Mouse (Mus musculus) bone marrow, adult 2 months (tissue): ENCODE measurements around the gene Slc4a11. TPM values are rescaled to one million over a fixed set of nuclear protein-coding genes. Genes with fewer than 3 reads are reported as not detected.
A peak's percentile ranks its signal among the peaks of the same experiment; 100 is the strongest.
"Not testable (repeated sequence)": the region's sequence is repeated elsewhere in the genome, so short reads cannot be mapped to it uniquely, and the experiment has no call there.

Experiments
- H3K27ac ChIP-seq: fragments of 200-500 bp; 2 replicates; pipeline ENCODE4 v1.5.1; 2012; ENCODE audit warnings: low read depth, mild to moderate bottlenecking, control low read depth, inconsistent platforms, low read length; ENCODE audit not compliant: control insufficient read depth, poor library complexity, insufficient read depth
- H3K4me1 ChIP-seq: fragments of 200-500 bp; 2 replicates; pipeline ENCODE4 v1.6.1; 2011; ENCODE audit warnings: low read length; ENCODE audit not compliant: control insufficient read depth, insufficient read depth
- H3K4me3 ChIP-seq: fragments of 200-500 bp; replicated peaks from 2 replicates; pipeline ENCODE3; 2011; ENCODE audit warnings: mild to moderate bottlenecking, low read depth, low read length, control low read depth; ENCODE audit not compliant: control insufficient read depth
- CTCF ChIP-seq: fragments of 200-500 bp; IDR thresholded peaks from 2 replicates; pipeline ENCODE4 v1.5.1; 2011; ENCODE audit warnings: low read length, control low read depth; ENCODE audit not compliant: control insufficient read depth, insufficient read depth
- POLR2A ChIP-seq: fragments of 200-500 bp; IDR thresholded peaks from 2 replicates; pipeline ENCODE4 v1.6.1; 2011; ENCODE audit warnings: low read depth, mild to moderate bottlenecking, control low read depth, low read length, borderline replicate concordance; ENCODE audit not compliant: control insufficient read depth
- WGBS: fragments of 180-500 bp; shearing (Covaris S2); methylation state at CpG from one replicate; pipeline ENCODE4 v1.1.7; 2018; 5-methylcytosine and 5-hydroxymethylcytosine counted together
- polyA plus RNA-seq: library from polyadenylated mRNA; stranded (reverse); fragments of >200 nt; gene quantifications from 2 replicates; pipeline ENCODE4 v1.2.4, GENCODE M21; 2011; ENCODE audit warnings: low replicate concordance; ENCODE audit not compliant: missing spikeins, insufficient read depth, insufficient read length

Slc4a11 gene
- polyA plus RNA-seq, 1 experiment: 2.5 TPM

- Histone ChIP-seq H3K4me1 (peaks cover 3% of the 10 kb centered on the region; the same call in 1 of the 2 replicates), H3K27ac (peak within 1 kb of the TSS; percentile 95), H3K4me3 (peak within 1 kb of the TSS; percentile 75)
- TF ChIP-seq CTCF: 0 out of 2 replicates have a peak, but pooled peaks have one; percentile 5
- peak; percentile 80; the same call in 1 of the 2 replicates for TF ChIP-seq POLR2A
- WGBS: under 1% methylated on average over 40 of the region's 40 CpGs
Observed at GRCm38 (mm10) chr2:130664102-130664701, 33.1 kb downstream of the Slc4a11 start, which contains the start of gene Ddrgk1. TSS of gene Ddrgk1 (minus strand) at chr2:130664659.

GRCm38 (mm10) chr2:130663342-130663741, 34.0 kb downstream of the Slc4a11 start:
- Histone ChIP-seq H3K27ac (no peak overlapping the region), H3K4me3 (no peak overlapping the region), H3K4me1 (peaks cover 2% of the 10 kb centered on the region; the same call in 1 of the 2 replicates)
- 90% methylated on average over 11 of the region's 11 CpGs for WGBS
- TF ChIP-seq CTCF (no peak), POLR2A (no peak)

GRCm38 (mm10) chr2:130658530-130658929, 38.8 kb downstream of the Slc4a11 start:
- WGBS: 92% methylated on average over 10 of the region's 10 CpGs

GRCm38 (mm10) chr2:130657541-130657940, 39.8 kb downstream of the Slc4a11 start:
- 75% methylated on average over 6 of the region's 6 CpGs for WGBS
- no peaks in the 10 kb centered on the region for H3K4me1 ChIP-seq
- TF ChIP-seq CTCF (no peak), POLR2A (no peak)
- no peak overlapping the region for H3K4me3 ChIP-seq
- no peak overlapping the region for H3K27ac ChIP-seq

More at GRCm38 (mm10) chr2:130658530-130658929, 38.8 kb downstream of the Slc4a11 start:
- no peak overlapping the region for H3K27ac ChIP-seq
- no peaks in the 10 kb centered on the region for H3K4me1 ChIP-seq
- TF ChIP-seq CTCF: no peak
- TF ChIP-seq POLR2A: no peak
- no peak overlapping the region for H3K4me3 ChIP-seq

- Histone ChIP-seq H3K4me1 (no peaks in the 10 kb centered on the region), H3K4me3 (no peak overlapping the region), H3K27ac (no peak overlapping the region)
- 95% methylated on average over 9 of the region's 9 CpGs for WGBS
- no peak for TF ChIP-seq CTCF
- TF ChIP-seq POLR2A: no peak
Observed at GRCm38 (mm10) chr2:130656536-130656935, 40.8 kb downstream of the Slc4a11 start.

- TF ChIP-seq CTCF: no peak
- no peak for TF ChIP-seq POLR2A
Observed at GRCm38 (mm10) chr2:130655660-130656339, 41.5 kb downstream of the Slc4a11 start.

GRCm38 (mm10) chr2:130653760-130654159, 43.6 kb downstream of the Slc4a11 start:
- Histone ChIP-seq H3K4me3 (no peak overlapping the region), H3K4me1 (no peaks in the 10 kb centered on the region), H3K27ac (no peak overlapping the region)
- TF ChIP-seq CTCF: no peak
- no peak for TF ChIP-seq POLR2A
- 71% methylated on average over 1 of the region's 1 CpGs for WGBS

More at GRCm38 (mm10) chr2:130655660-130656339, 41.5 kb downstream of the Slc4a11 start:
- Histone ChIP-seq H3K4me1 (no peaks in the 10 kb centered on the region), H3K4me3 (no peak overlapping the region), H3K27ac (peak overlapping the region; percentile 44; the same call in 1 of the 2 replicates)
- WGBS: 69% methylated on average over 6 of the region's 6 CpGs

GRCm38 (mm10) chr2:130653303-130653702, 44.0 kb downstream of the Slc4a11 start:
- WGBS: 83% methylated on average over 2 of the region's 2 CpGs
- no peak overlapping the region for H3K4me3 ChIP-seq
- no peaks in the 10 kb centered on the region for H3K4me1 ChIP-seq
- H3K27ac ChIP-seq: no peak overlapping the region
- no peak for TF ChIP-seq POLR2A
- TF ChIP-seq CTCF: no peak

- not testable (repeated sequence) for H3K27ac ChIP-seq, H3K4me3 ChIP-seq, H3K4me1 ChIP-seq
- WGBS: 83% methylated on average over 6 of the region's 6 CpGs
Observed at GRCm38 (mm10) chr2:130649028-130649427, 48.3 kb downstream of the Slc4a11 start.
